Mouse (Mus musculus): ENCODE results near the gene Sva.

Gene Sva

DNA sequence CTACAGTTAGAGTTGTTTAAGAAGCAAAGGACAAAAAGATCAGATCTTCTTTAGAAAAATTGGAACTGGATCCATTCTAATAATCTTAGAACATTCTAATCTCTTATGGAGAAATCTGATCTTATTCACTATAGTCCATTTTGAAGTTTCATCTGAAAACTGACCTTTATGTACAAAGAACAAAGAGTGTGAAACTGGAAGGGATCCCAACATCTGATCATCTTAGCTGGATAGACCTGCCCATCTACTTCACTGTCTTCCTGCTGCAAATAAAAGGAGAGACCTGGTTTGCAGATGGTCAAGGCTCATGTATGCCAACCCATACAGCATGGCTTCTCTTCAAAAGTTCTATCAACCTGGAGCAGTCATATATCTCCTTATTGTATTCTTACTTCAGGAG lies at the start of gene Sva:
Gene Sva (plus strand): TSS at position 301 of the 400 bp plus-strand sequence.
- no peak for DNase-seq

Data from cerebellum, adult 9-11 months (tissue).